Mouse (Mus musculus) bone marrow, adult 2 months (tissue): ENCODE results near the gene Ufd1. TPM values are rescaled to one million over a fixed set of nuclear protein-coding genes. Genes with fewer than 3 reads are reported as not detected.

ENCODE experiments used
- H3K27ac ChIP-seq: fragments of 200-500 bp; 2 replicates; pipeline ENCODE4 v1.5.1; 2012; ENCODE audit warnings: low read depth, mild to moderate bottlenecking, control low read depth, inconsistent platforms, low read length; ENCODE audit not compliant: control insufficient read depth, poor library complexity, insufficient read depth
- H3K4me1 ChIP-seq: fragments of 200-500 bp; 2 replicates; pipeline ENCODE4 v1.6.1; 2011; ENCODE audit warnings: low read length; ENCODE audit not compliant: control insufficient read depth, insufficient read depth
- H3K4me3 ChIP-seq: fragments of 200-500 bp; replicated peaks from 2 replicates; pipeline ENCODE3; 2011; ENCODE audit warnings: mild to moderate bottlenecking, low read depth, low read length, control low read depth; ENCODE audit not compliant: control insufficient read depth
- CTCF ChIP-seq: fragments of 200-500 bp; IDR thresholded peaks from 2 replicates; pipeline ENCODE4 v1.5.1; 2011; ENCODE audit warnings: low read length, control low read depth; ENCODE audit not compliant: control insufficient read depth, insufficient read depth
- POLR2A ChIP-seq: fragments of 200-500 bp; IDR thresholded peaks from 2 replicates; pipeline ENCODE4 v1.6.1; 2011; ENCODE audit warnings: low read depth, mild to moderate bottlenecking, control low read depth, low read length, borderline replicate concordance; ENCODE audit not compliant: control insufficient read depth
- WGBS: fragments of 180-500 bp; shearing (Covaris S2); methylation state at CpG from one replicate; pipeline ENCODE4 v1.1.7; 2018; 5-methylcytosine and 5-hydroxymethylcytosine counted together
- polyA plus RNA-seq: library from polyadenylated mRNA; stranded (reverse); fragments of >200 nt; gene quantifications from 2 replicates; pipeline ENCODE4 v1.2.4, GENCODE M21; 2011; ENCODE audit warnings: low replicate concordance; ENCODE audit not compliant: missing spikeins, insufficient read depth, insufficient read length

Gene Ufd1
- polyA plus RNA-seq, 1 experiment = 56.5 TPM

DNA sequence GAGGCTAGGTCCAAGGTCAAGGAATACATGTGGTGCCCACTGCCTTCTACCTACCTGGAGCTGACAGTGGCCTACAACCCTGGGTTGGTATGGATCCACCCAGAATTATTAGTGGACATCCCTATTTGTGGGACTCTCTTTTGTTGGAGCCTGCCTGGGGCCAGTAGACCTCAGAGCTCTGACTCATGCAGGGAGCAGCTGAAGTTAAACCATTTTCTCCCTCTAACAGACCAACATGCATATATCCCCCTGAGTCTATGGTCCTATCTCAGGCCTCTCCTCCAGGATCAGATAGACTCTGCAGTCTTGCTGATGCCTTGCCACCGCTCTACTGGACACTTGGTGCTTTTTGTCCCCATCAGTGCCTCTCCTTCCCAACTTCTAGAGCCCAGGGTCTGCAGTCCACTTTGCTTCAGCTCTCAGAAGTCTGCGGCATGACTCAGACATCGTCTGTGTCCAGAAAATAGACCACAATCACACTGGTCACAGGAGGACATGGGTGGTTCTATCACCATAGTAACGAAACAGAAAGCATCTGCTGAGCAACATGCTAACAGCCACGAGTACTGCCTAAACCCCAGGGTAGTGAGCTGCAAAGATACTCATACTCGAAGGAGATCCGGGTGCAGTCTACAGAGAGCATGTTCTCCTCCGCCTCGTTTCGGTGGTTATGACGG is 16.2 kb upstream of the Ufd1 start:
- WGBS = 94% methylated on average over 11 of the region's 11 CpGs
- H3K4me3 ChIP-seq = no peak overlapping the region
- H3K27ac ChIP-seq = no peak overlapping the region
- TF ChIP-seq POLR2A (no peak), CTCF (no peak)
- H3K4me1 ChIP-seq = no peaks in the 10 kb centered on the region

DNA sequence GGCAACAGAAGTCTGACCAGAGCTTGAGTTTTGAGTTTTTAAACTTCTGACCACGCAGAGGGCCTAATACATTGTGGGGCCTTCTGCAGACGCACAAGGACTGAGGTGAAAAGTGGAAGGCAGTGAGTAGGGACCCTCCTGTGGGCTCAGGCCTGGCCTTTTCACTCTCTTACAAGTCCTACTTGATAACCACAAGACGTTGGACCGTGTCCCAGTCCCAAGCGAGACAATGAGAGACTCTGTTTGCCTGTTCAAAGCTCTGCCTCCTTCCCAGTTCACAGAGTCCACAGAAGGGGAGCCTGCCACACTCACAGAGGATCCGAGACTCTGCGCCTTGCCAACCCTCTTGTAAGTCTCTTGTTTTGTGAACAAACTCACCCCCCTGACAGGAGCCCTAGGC is 14.9 kb upstream of the Ufd1 start:
- 87% methylated on average over 7 of the region's 7 CpGs for WGBS
- Histone ChIP-seq H3K4me3 (no peak overlapping the region), H3K4me1 (no peaks in the 10 kb centered on the region), H3K27ac (no peak overlapping the region)
- no peak for TF ChIP-seq POLR2A
- TF ChIP-seq CTCF = no peak

DNA sequence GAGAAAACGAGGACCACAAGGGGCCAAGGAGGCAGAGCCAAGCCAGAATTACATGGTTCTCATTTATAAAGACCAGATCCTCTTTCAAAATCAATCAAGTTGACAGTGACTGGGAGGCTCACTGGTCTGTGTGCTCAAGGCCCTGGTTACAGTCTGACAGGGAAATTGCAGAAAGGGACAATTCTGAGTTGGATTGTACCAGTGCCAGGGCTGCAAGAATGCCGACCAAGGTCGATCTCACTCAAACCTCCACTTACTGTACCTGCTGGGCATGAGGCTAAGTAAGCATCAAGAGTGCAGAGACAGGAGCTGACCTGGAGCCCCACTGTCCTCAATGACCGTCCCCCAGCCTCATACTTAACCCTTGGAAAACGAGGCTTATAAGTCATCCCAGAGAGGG is 13.4 kb upstream of the Ufd1 start:
- 91% methylated on average over 5 of the region's 5 CpGs for WGBS

DNA sequence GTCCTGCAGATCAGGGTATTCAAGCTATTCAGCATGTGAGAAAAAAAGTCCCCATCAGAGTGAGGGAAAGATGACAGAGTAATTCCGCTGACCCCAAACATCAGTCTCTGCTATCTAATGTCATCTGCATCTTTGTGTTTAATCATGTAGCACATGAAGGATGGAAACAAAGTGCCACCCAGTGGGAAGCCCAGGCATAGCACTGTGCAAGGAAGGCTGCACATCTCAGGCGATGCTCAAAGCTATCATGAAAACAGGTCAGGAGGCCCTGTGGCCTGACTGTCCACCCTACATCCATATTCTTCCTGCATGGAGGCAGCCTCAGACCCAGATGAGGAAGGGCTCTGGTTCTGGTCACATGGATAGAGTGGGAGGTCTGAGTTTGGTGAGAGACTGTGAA is 12.7 kb upstream of the Ufd1 start:
- Histone ChIP-seq H3K27ac (no peak overlapping the region), H3K4me1 (no peaks in the 10 kb centered on the region), H3K4me3 (no peak overlapping the region)
- 91% methylated on average over 2 of the region's 2 CpGs for WGBS
- TF ChIP-seq CTCF (0 out of 2 replicates have a peak, but pooled peaks have one; percentile 12), POLR2A (no peak)

More for the DNA sequence above, 13.4 kb upstream of the Ufd1 start:
- TF ChIP-seq POLR2A (no peak), CTCF (no peak)
- H3K4me3 ChIP-seq = no peak overlapping the region
- H3K27ac ChIP-seq = no peak overlapping the region
- H3K4me1 ChIP-seq = no peaks in the 10 kb centered on the region

DNA sequence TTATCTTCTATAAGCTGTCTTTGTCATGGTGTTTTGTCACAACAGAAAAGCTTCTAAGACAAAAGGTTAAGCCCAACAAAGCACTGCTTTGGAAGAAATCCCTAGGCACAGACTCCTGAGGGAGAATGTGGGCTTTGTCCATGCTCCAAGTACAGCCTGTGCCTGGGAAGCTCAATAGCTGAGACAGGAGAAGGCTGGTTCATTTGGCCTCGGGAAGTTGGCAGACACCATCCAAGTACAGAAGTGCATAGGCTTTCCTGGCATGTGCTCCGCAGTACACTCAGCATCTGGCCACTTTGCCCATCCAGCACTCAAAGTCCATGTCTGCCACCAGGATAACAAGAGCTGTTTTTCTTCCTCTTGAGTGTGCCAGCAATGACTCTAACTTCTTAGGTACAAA is 5.8 kb upstream of the Ufd1 start:
- 94% methylated on average over 2 of the region's 2 CpGs for WGBS
- Histone ChIP-seq H3K4me1 (no peaks in the 10 kb centered on the region; the same call in none of the 2 replicates), H3K4me3 (no peak overlapping the region), H3K27ac (no peak overlapping the region)
- no peak for TF ChIP-seq POLR2A
- no peak for TF ChIP-seq CTCF

DNA sequence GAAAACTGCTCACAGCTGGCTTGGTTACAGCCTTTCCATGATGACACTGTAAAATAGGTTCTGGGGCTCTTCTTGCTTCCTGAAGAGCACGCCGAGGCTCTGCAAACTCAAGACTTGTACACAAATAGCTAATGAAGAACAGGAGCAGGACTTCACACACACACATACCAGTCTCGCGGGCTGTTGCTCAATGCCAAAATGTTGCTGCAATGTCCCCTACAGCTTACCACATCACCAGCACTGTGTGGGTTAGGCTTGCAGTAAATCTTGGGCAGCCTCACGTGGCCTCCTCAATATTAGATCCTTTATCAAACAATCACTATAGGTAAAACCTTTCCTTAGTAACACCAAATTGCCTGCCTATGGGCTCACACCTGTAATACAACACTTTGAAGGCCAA is 2.6 kb upstream of the Ufd1 start:
- TF ChIP-seq CTCF = no peak
- TF ChIP-seq POLR2A = no peak
- peak overlapping the region; percentile 5 for H3K4me3 ChIP-seq
- H3K27ac ChIP-seq = peak overlapping the region; percentile 67
- WGBS = 45% methylated on average over 5 of the region's 5 CpGs
- peaks cover 2% of the 10 kb centered on the region for H3K4me1 ChIP-seq

DNA sequence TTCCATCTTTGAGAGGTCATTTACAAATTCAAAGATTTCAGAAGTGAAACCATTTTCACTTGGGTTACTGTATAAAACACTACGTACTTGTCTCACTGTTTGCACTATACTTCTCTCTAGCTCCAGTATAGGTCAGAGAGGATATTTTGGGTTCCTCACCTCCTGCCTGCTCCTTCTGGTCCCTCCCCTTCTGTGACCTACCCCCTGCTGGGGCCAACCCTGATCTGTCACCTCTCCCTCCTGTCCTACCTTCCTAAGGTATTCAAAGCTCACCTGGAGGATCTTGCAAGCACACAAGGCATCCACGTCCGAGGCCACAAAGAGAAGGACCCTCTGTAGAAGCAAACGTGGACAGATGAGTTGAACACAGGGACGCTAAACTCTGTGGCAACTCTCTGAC is 547 bp upstream of the Ufd1 start:
- WGBS = 1% methylated on average over 5 of the region's 5 CpGs
- TF ChIP-seq CTCF (no peak), POLR2A (no peak)
- peak overlapping the region; percentile 90 for H3K4me3 ChIP-seq
- H3K4me1 ChIP-seq = peaks cover 2% of the 10 kb centered on the region; the same call in 1 of the 2 replicates
- peak overlapping the region; percentile 60 for H3K27ac ChIP-seq

DNA sequence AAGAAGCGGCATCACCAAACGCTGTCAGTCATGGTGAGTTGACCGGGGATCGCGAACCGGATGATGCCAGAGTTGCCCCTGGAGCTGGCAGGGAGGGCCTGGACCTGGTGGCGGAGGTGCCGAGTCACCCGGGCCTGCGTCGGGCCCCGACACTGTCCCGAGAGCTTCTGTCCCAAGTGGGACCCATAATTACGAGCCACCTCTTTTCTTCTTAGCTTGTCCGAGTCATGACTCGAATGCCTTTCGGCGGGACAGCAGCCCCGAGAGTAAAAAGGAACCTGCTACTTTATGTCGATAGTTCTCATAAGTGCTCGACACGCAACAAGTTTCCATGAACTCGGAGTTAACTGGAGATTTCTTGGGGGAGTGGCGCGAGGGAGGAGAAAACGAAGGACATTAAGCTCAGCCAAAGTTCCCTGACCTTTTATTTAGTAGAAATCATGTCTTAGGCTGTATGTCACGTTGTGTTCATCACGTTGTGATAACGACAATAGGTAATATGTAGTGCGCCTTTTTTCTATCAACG is 869 bp downstream of the Ufd1 start:
- WGBS = 1% methylated on average over 31 of the region's 31 CpGs
- Histone ChIP-seq H3K4me1 (peaks cover 2% of the 10 kb centered on the region; the same call in 1 of the 2 replicates), H3K4me3 (peak overlapping the region; percentile 90), H3K27ac (peak overlapping the region; percentile 64)
- no peak for TF ChIP-seq CTCF
- TF ChIP-seq POLR2A = no peak; the same call in 1 of the 2 replicates

DNA sequence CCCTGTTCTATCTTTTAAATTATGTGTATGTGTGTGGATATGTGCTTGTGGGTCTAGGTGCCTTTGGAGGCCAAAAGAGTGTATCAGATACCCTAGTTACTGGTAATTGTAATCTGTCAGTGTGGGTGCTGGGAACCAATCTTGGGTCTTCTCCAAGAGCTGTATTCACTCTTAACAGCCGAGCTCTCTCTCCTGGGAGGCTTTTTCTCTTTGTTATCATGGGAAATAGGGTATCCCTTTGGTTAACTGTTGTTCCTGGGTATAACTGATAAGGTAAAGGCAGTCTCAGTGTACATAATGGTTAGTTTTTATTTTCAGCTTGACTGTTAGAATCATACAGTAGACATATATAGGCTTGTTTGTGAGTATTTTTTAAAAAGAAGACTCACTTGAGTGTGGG is 10.8 kb downstream of the Ufd1 start:
- Histone ChIP-seq H3K4me3 (no peak overlapping the region), H3K4me1 (no peaks in the 10 kb centered on the region), H3K27ac (no peak overlapping the region)
- 51% methylated on average over 1 of the region's 1 CpGs for WGBS
- no peak for TF ChIP-seq CTCF
- no peak for TF ChIP-seq POLR2A
